Mouse (Mus musculus): ENCODE results near the gene Csnk2b.

- TF ChIP-seq GATA1 (IDR thresholded peaks at IDR 0.05; ENCODE audit: borderline replicate concordance, low read length) (no peak), FLI1 (IDR thresholded peaks at IDR 0.05; ENCODE audit: low read length) (no peak)
These were observed 3.2 kb upstream of the Csnk2b start for GRCm38 (mm10) chr17:35125081-35125480.

Data from megakaryocyte, embryonic 14.5 days (primary cell).